Mouse (Mus musculus): Measurements from ENCODE around the gene Adam33. TPM values are rescaled to one million over a fixed set of nuclear protein-coding genes. Genes with fewer than 3 reads are reported as not detected.

Adam33 gene
- polyA plus RNA-seq, 1 experiment from 2014 or later, result 0.72 TPM

DNA sequence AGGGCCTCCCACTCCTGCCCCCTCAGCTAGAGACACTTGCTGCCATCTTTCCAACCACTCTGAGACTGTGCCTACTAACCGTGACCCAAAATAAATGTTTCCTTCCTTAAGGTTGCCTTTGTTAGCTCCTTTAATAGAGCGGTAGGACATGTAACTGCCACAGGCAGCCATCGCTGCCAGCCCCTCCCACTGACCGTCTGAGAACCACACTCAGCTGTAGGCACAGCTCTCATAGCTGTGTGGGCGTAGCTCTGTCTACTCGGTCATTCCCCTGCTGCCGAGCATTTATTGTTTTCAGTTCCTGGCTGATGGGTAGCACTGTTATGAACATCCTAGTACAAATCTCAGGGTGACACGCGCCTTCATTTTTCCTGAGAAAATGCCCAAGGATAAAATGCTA lies 2.7 kb upstream of the Adam33 start:
- Histone ChIP-seq H3K9ac (ENCODE audit: low read length) (no peak overlapping the region), H3K36me3 (ENCODE audit: control insufficient read depth, insufficient read depth, low read length) (no peaks in the 10 kb centered on the region), H3K4me3 (ENCODE audit: low read depth, low read length) (no peak overlapping the region), H3K4me2 (ENCODE audit: low read depth, severe bottlenecking) (no peak overlapping the region), H3K9me3 (ENCODE audit: control insufficient read depth, low read length) (no peaks in the 10 kb centered on the region), H3K4me1 (ENCODE audit: control insufficient read depth, insufficient read depth, low read length) (no peaks in the 10 kb centered on the region), H3K27ac (replicated peaks; ENCODE audit: low read depth, low read length) (no peak overlapping the region), H3K27me3 (ENCODE audit: control insufficient read depth, insufficient read depth, low read length) (peaks cover 15% of the 10 kb centered on the region)
- WGBS, result 74% methylated on average over 9 of the region's 9 CpGs
- ATAC-seq (ENCODE audit: insufficient number of reproducible peaks, low FRiP score, low TSS enrichment, low read depth) (no peak), DNase-seq (ENCODE audit: low spot score) (no peak)

DNA sequence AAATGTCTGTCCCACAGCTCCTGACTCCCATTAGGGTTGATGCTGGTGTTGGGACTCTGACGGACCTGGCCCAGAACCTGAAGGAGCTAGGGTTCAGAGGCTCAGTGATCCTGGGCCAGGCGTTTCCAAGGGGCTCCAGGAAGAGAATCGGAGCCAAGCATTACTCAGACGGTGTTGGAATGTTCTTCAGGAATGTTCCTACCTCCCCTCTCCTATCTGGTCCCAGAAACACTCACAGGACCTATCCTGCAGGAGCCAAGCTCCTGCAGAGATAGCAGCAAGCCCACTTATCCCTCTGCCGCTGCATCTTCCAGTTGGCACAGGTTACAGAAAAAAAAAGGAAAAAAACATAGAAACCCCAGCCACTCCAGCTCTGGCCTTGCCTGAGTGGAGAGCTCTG lies 2.0 kb downstream of the Adam33 start:
- peaks cover 15% of the 10 kb centered on the region for H3K27me3 ChIP-seq (ENCODE audit: control insufficient read depth, insufficient read depth, low read length)
- ATAC-seq (ENCODE audit: insufficient number of reproducible peaks, low FRiP score, low TSS enrichment, low read depth), result no peak
- no peak overlapping the region for H3K27ac ChIP-seq (replicated peaks; ENCODE audit: low read depth, low read length)
- 0 out of 2 replicates have a peak, but pooled peaks cover 7% of the 10 kb centered on the region for H3K4me1 ChIP-seq (ENCODE audit: control insufficient read depth, insufficient read depth, low read length)
- 77% methylated on average over 5 of the region's 5 CpGs for WGBS
- no peaks in the 10 kb centered on the region for H3K36me3 ChIP-seq (ENCODE audit: control insufficient read depth, insufficient read depth, low read length)
- no peak overlapping the region for H3K4me3 ChIP-seq (ENCODE audit: low read depth, low read length)
- DNase-seq (ENCODE audit: low spot score), result no peak
- H3K9me3 ChIP-seq (ENCODE audit: control insufficient read depth, low read length), result no peaks in the 10 kb centered on the region
- no peak overlapping the region for H3K4me2 ChIP-seq (ENCODE audit: low read depth, severe bottlenecking)
- H3K9ac ChIP-seq (ENCODE audit: low read length), result no peak overlapping the region

DNA sequence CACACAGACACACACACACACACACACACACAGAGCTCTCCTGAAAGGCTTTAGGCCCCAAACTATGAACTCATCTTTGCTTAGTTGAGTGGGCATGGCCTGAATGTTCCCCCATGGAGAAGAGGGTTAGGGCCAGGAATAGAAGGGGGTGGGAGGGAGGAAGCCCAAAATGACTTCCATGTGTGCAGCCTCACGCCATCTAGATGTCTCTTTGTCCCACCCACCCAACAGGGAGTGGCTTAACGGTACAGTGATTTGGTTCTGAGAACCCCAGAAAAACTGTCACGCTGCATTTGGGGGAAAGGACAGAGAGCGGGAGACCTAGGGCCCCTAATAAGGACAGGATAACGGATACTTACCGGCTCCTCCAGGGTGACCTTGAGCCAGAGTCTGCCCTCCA lies 2.8 kb downstream of the Adam33 start:
- H3K4me2 ChIP-seq (ENCODE audit: low read depth, severe bottlenecking), result no peak overlapping the region
- no peaks in the 10 kb centered on the region for H3K9me3 ChIP-seq (ENCODE audit: control insufficient read depth, low read length)
- H3K4me3 ChIP-seq (ENCODE audit: low read depth, low read length), result no peak overlapping the region
- H3K27me3 ChIP-seq (ENCODE audit: control insufficient read depth, insufficient read depth, low read length), result peaks cover 20% of the 10 kb centered on the region
- H3K27ac ChIP-seq (replicated peaks; ENCODE audit: low read depth, low read length), result no peak overlapping the region
- no peaks in the 10 kb centered on the region for H3K36me3 ChIP-seq (ENCODE audit: control insufficient read depth, insufficient read depth, low read length)
- peak; percentile 43 for DNase-seq (ENCODE audit: low spot score)
- no peak for ATAC-seq (ENCODE audit: insufficient number of reproducible peaks, low FRiP score, low TSS enrichment, low read depth)
- no peak overlapping the region for H3K9ac ChIP-seq (ENCODE audit: low read length)
- 41% methylated on average over 6 of the region's 6 CpGs for WGBS
- 0 out of 2 replicates have a peak, but pooled peaks cover 8% of the 10 kb centered on the region for H3K4me1 ChIP-seq (ENCODE audit: control insufficient read depth, insufficient read depth, low read length)

DNA sequence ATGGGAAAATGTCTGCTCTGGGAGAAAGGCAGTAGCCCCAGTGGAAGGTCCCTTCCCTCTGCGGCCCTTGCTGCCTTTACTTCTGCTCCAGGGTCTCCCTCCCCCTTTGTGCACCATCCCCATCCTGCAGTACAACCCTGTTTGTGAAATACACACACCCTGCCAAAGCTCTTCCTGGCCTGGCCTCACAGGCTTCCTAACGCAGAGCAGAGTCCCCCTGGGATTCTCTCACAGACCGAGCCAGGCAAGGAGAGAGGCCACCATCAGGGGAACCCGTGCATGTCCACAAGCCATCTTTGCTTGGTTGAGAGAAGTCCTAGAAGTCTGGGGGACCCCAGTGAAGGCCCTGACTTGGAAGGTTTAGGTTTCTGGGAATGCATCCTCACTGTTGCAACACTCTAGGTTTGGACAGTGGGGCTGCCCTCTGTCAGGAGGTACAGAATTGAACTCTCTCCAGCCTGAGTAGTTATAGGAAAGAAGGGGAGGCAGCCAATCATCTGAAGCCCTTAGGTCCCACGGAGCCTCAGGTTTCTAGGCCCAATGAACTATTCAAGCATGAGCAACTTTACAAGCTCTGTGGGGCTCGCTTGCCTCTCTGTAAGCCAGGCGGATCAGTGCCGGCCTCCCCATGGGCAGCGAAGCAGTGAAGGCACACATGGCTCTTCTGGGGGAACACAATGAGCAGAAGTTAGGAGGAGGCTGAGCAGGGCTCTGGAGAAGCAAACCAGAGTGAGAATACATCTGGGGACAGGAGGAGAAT lies 3.7 kb downstream of the Adam33 start:
- DNase-seq (ENCODE audit: low spot score), result no peak
- Histone ChIP-seq H3K4me2 (ENCODE audit: low read depth, severe bottlenecking) (no peak overlapping the region), H3K9ac (ENCODE audit: low read length) (no peak overlapping the region), H3K4me3 (ENCODE audit: low read depth, low read length) (no peak overlapping the region), H3K27me3 (ENCODE audit: control insufficient read depth, insufficient read depth, low read length) (peaks cover 29% of the 10 kb centered on the region), H3K4me1 (ENCODE audit: control insufficient read depth, insufficient read depth, low read length) (0 out of 2 replicates have a peak, but pooled peaks cover 9% of the 10 kb centered on the region), H3K27ac (replicated peaks; ENCODE audit: low read depth, low read length) (no peak overlapping the region), H3K9me3 (ENCODE audit: control insufficient read depth, low read length) (no peaks in the 10 kb centered on the region), H3K36me3 (ENCODE audit: control insufficient read depth, insufficient read depth, low read length) (no peaks in the 10 kb centered on the region)
- WGBS, result 71% methylated on average over 9 of the region's 9 CpGs
- ATAC-seq (ENCODE audit: insufficient number of reproducible peaks, low FRiP score, low TSS enrichment, low read depth), result no peak

DNA sequence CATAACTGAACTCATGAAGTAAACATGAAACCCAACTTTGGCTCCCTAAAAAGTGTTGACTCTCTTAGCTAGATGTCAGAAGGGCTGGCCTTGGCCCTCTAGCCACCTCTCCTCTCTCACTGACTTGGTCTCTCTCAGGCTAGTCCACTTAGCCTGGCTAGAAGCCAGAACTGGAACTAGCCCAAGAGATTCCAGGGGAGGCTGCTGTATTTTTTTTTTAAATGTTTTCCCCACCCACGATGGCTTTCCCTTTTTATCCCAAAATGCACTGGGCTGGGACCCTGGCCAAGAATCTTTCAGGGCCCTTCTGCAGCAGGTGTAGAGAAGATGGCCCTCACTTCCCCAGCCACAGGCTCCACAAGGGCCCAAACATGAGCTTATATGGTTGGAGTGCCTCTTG lies 4.2 kb downstream of the Adam33 start:
- ATAC-seq (ENCODE audit: insufficient number of reproducible peaks, low FRiP score, low TSS enrichment, low read depth) (no peak), DNase-seq (ENCODE audit: low spot score) (no peak)
- H3K27ac ChIP-seq (replicated peaks; ENCODE audit: low read depth, low read length), result no peak overlapping the region

DNA sequence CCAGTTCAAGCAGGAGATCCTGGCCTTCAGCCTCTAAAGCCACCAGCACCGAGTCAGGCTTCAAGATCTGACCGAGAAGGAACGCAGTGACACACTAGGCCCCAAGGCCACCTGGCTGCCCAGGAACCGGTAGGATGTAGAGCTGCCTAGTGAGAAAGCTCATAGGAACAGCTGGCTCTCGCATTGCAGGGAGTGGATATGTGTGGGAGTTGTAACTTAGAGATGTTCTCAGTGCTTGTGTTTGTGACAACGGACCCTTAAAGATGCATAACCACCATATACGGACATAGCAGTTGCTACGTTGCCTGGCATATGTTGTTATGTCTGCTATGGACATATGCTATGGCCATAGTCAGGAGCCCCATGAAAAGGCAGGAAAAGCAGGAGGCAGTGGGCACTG lies 4.9 kb downstream of the Adam33 start:
- WGBS, result 93% methylated on average over 8 of the region's 8 CpGs
- no peak for ATAC-seq (ENCODE audit: insufficient number of reproducible peaks, low FRiP score, low TSS enrichment, low read depth)

More for the DNA sequence above, 4.2 kb downstream of the Adam33 start:
- Histone ChIP-seq H3K4me3 (ENCODE audit: low read depth, low read length) (no peak overlapping the region), H3K9ac (ENCODE audit: low read length) (no peak overlapping the region), H3K4me1 (ENCODE audit: control insufficient read depth, insufficient read depth, low read length) (peaks cover 10% of the 10 kb centered on the region; the same call in 1 of the 2 replicates), H3K9me3 (ENCODE audit: control insufficient read depth, low read length) (no peaks in the 10 kb centered on the region), H3K4me2 (ENCODE audit: low read depth, severe bottlenecking) (no peak overlapping the region), H3K36me3 (ENCODE audit: control insufficient read depth, insufficient read depth, low read length) (no peaks in the 10 kb centered on the region), H3K27me3 (ENCODE audit: control insufficient read depth, insufficient read depth, low read length) (peaks cover 34% of the 10 kb centered on the region)
- 70% methylated on average over 1 of the region's 1 CpGs for WGBS

DNA sequence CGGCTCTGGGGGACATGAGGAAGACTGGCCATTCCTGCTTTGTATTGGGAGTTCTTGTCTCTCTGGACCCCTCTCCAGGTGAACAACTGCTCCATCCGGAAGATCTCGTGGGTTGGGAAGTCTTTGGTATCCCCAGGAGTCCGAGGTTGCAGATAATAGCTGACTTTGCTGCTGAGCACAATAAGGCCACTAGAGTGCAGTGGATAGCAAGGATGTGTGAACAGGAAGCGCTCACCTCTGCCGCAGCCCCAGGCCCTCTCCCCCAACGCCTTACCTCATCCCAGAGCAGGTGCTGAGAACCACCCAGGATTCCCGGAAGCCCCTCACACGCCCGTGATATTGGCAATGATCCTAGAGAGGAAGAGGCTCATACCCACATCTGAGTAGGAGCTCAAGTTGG lies 7.4 kb downstream of the Adam33 start:
- Histone ChIP-seq H3K27ac (replicated peaks; ENCODE audit: low read depth, low read length) (no peak overlapping the region), H3K27me3 (ENCODE audit: control insufficient read depth, insufficient read depth, low read length) (peaks cover 44% of the 10 kb centered on the region), H3K4me3 (ENCODE audit: low read depth, low read length) (no peak overlapping the region), H3K4me1 (ENCODE audit: control insufficient read depth, insufficient read depth, low read length) (peaks cover 21% of the 10 kb centered on the region), H3K36me3 (ENCODE audit: control insufficient read depth, insufficient read depth, low read length) (no peaks in the 10 kb centered on the region), H3K9me3 (ENCODE audit: control insufficient read depth, low read length) (no peaks in the 10 kb centered on the region), H3K4me2 (ENCODE audit: low read depth, severe bottlenecking) (no peak overlapping the region; the same call in 1 of the 2 replicates), H3K9ac (ENCODE audit: low read length) (no peak overlapping the region)
- ATAC-seq (ENCODE audit: insufficient number of reproducible peaks, low FRiP score, low TSS enrichment, low read depth), result no peak
- WGBS, result under 1% methylated on average over 10 of the region's 10 CpGs
- DNase-seq (ENCODE audit: low spot score), result peak; percentile 69

More for the DNA sequence above, 4.9 kb downstream of the Adam33 start:
- H3K4me1 ChIP-seq (ENCODE audit: control insufficient read depth, insufficient read depth, low read length), result peaks cover 17% of the 10 kb centered on the region
- H3K36me3 ChIP-seq (ENCODE audit: control insufficient read depth, insufficient read depth, low read length), result no peaks in the 10 kb centered on the region
- no peak for DNase-seq (ENCODE audit: low spot score)
- H3K9ac ChIP-seq (ENCODE audit: low read length), result no peak overlapping the region
- peaks cover 39% of the 10 kb centered on the region for H3K27me3 ChIP-seq (ENCODE audit: control insufficient read depth, insufficient read depth, low read length)
- H3K4me3 ChIP-seq (ENCODE audit: low read depth, low read length), result no peak overlapping the region
- no peak overlapping the region for H3K4me2 ChIP-seq (ENCODE audit: low read depth, severe bottlenecking)
- H3K27ac ChIP-seq (replicated peaks; ENCODE audit: low read depth, low read length), result no peak overlapping the region
- H3K9me3 ChIP-seq (ENCODE audit: control insufficient read depth, low read length), result no peaks in the 10 kb centered on the region

DNA sequence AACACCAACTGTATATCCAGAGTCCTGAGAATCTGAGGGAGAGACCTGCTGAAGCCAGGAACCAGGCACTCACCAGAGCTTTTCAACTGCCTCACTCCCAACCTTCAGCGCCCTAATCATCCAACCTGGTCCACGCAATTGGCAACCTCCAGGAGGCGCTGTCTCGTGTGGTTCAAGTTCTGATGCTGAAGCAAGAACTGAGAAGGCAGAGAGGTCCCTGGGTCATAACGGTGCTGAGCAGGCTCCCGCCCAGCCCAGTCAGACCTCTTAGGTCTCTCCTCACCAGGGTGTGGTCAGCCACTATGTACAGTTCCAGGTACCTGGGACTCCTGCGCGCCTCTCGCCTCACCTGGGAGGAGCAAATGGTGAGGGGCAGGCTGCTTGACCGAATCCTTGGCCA lies 8.0 kb downstream of the Adam33 start:
- 0 out of 2 replicates have a peak overlapping the region, but pooled peaks have one; percentile 8 for H3K4me3 ChIP-seq (ENCODE audit: low read depth, low read length)
- no peak for ATAC-seq (ENCODE audit: insufficient number of reproducible peaks, low FRiP score, low TSS enrichment, low read depth)

More for the DNA sequence above, 8.0 kb downstream of the Adam33 start:
- H3K27ac ChIP-seq (replicated peaks; ENCODE audit: low read depth, low read length), result no peak overlapping the region
- DNase-seq (ENCODE audit: low spot score), result peak; percentile 88
- H3K4me1 ChIP-seq (ENCODE audit: control insufficient read depth, insufficient read depth, low read length), result peaks cover 20% of the 10 kb centered on the region
- WGBS, result 7% methylated on average over 10 of the region's 10 CpGs
- no peaks in the 10 kb centered on the region for H3K36me3 ChIP-seq (ENCODE audit: control insufficient read depth, insufficient read depth, low read length)
- peak overlapping the region; percentile 7; the same call in 1 of the 2 replicates for H3K4me2 ChIP-seq (ENCODE audit: low read depth, severe bottlenecking)
- H3K9me3 ChIP-seq (ENCODE audit: control insufficient read depth, low read length), result no peaks in the 10 kb centered on the region
- H3K9ac ChIP-seq (ENCODE audit: low read length), result no peak overlapping the region
- H3K27me3 ChIP-seq (ENCODE audit: control insufficient read depth, insufficient read depth, low read length), result peaks cover 44% of the 10 kb centered on the region
